Comparison of ENCODE assay signal across 8 mouse cellular contexts in the genomic region with DNA sequence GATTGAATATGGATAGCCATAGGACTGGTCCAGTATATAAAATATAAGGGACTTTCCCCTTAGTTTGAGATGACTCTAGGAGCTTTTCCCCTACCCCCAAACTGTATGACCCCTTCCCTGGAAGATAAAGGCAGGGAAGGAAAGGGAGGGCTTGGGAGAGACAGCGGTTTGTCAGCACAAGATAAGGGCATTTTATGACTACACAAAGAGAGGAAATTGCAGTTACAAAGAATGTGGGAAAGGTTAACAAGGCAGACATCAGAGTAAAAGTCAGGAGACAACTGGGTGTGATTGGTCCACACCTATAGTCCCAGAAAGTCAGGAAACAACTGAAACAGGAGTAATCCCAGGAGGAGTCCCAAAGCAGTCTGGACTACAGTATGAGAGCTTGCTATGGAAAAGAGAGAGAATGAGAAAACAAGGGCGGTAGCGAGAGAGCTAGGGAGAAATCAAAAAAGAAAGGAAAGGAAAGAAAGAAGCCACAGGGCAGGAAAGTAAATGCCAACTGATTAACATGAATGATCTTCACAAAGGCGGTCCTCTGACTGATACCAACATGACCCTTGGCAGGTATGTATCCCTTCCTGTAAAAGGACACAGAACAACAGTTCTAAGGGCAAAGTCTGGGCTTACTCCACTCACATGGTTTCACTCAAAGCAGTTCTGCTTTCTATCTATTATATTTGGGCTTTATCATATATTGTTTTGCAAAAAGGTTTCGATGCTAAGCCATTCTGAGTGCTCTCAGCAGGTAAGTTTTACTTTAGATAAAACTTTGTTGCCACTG. TPM values are rescaled to one million over a fixed set of nuclear protein-coding genes. Genes with fewer than 3 reads are reported as not detected.
A peak's percentile ranks its signal among the peaks of the same experiment; 100 is the strongest.
DNase-seq lines count a peak whose midpoint lies in the region; ATAC-seq and TF ChIP-seq lines count a peak whose summit lies in the region.

A gene (plus strand): TSS at position 398 of the 787 bp plus-strand sequence.

- peak; percentile 21 for DNase-seq in lung, postnatal 0 days (ENCODE audit: low spot score)
- no peak for DNase-seq in lung, adult 18-20 months
- no peak for DNase-seq in embryonic facial prominence, embryonic 11.5 days (ENCODE audit: low spot score)
- DNase-seq in limb, embryonic 14.5 days (ENCODE audit: low spot score), result no peak
- no peak for DNase-seq in embryo, embryonic 11 days
- no peak for DNase-seq in frontal cortex, postnatal 10 days (ENCODE audit: low spot score in 2 of 2)
- no peak for DNase-seq in ovary, adult 18-20 months (ENCODE audit: low spot score)

- 65% methylated on average over 5 of the region's 5 CpGs for WGBS in lung, postnatal 0 days
- WGBS in embryonic facial prominence, embryonic 11.5 days, result 76% methylated on average over 5 of the region's 5 CpGs
- WGBS in heart, embryonic 16.5 days, result 67% methylated on average over 5 of the region's 5 CpGs
- WGBS in limb, embryonic 14.5 days, result 72% methylated on average over 5 of the region's 5 CpGs

- TF ChIP-seq POLR2A in limb, embryonic 14.5 days (IDR thresholded peaks at IDR 0.05; ENCODE audit: borderline replicate concordance, extremely low read depth, insufficient read depth, insufficient read length), result no peak

- H3K9me3 ChIP-seq in lung, postnatal 0 days (ENCODE audit: low read length), result no peaks in the 10 kb centered on the region
- H3K9me3 ChIP-seq in embryonic facial prominence, embryonic 11.5 days (replicated peaks; ENCODE audit: control insufficient read depth, low read length), result no peaks in the 10 kb centered on the region
- H3K9me3 ChIP-seq in heart, embryonic 16.5 days (replicated peaks; ENCODE audit: control insufficient read depth, low read length), result no peaks in the 10 kb centered on the region
- no peaks in the 10 kb centered on the region for H3K9me3 ChIP-seq in limb, embryonic 14.5 days (ENCODE audit: control insufficient read depth, low read length)

- no peak within 1 kb of the TSS for H3K4me3 ChIP-seq in lung, postnatal 0 days (ENCODE audit: low read depth, low read length)
- H3K4me3 ChIP-seq in embryonic facial prominence, embryonic 11.5 days (ENCODE audit: low read depth, low read length), result no peak within 1 kb of the TSS
- H3K4me3 ChIP-seq in heart, embryonic 16.5 days (ENCODE audit: low read length), result no peak within 1 kb of the TSS
- H3K4me3 ChIP-seq in limb, embryonic 14.5 days (replicated peaks; ENCODE audit: low read length), result no peak within 1 kb of the TSS

- no peak within 1 kb of the TSS for H3K4me2 ChIP-seq in lung, postnatal 0 days (replicated peaks; ENCODE audit: low read depth, low read length)
- H3K4me2 ChIP-seq in embryonic facial prominence, embryonic 11.5 days (ENCODE audit: low read depth, low read length), result no peak within 1 kb of the TSS
- no peak within 1 kb of the TSS for H3K4me2 ChIP-seq in heart, embryonic 16.5 days (ENCODE audit: low read depth, low read length)
- no peak within 1 kb of the TSS for H3K4me2 ChIP-seq in limb, embryonic 14.5 days (replicated peaks; ENCODE audit: low read depth, low read length, severe bottlenecking)

- peak within 1 kb of the TSS; percentile 38 for H3K27ac ChIP-seq in lung, postnatal 0 days (ENCODE audit: low read length)
- H3K27ac ChIP-seq in embryonic facial prominence, embryonic 11.5 days (replicated peaks; ENCODE audit: low read depth, low read length), result no peak within 1 kb of the TSS
- H3K27ac ChIP-seq in heart, embryonic 16.5 days (ENCODE audit: low read length), result peak within 1 kb of the TSS; percentile 30
- no peak within 1 kb of the TSS for H3K27ac ChIP-seq in limb, embryonic 14.5 days (replicated peaks; ENCODE audit: low read depth, low read length)

- peak; percentile 23; the same call in 1 of the 2 replicates for ATAC-seq in lung, postnatal 0 days
- no peak for ATAC-seq in embryonic facial prominence, embryonic 11.5 days (replicated peaks; ENCODE audit: insufficient number of reproducible peaks, low FRiP score, low TSS enrichment, low read depth)
- ATAC-seq in heart, embryonic 16.5 days (replicated peaks; ENCODE audit: extremely low read depth, insufficient read depth, low FRiP score), result no peak; the same call in 1 of the 2 replicates
- no peak for ATAC-seq in limb, embryonic 14.5 days (ENCODE audit: low FRiP score, low read depth)

- no peaks in the 10 kb centered on the region for H3K36me3 ChIP-seq in lung, postnatal 0 days (ENCODE audit: insufficient read depth, low read length)
- H3K36me3 ChIP-seq in embryonic facial prominence, embryonic 11.5 days (replicated peaks; ENCODE audit: control insufficient read depth, insufficient read depth, low read depth, low read length), result no peaks in the 10 kb centered on the region
- H3K36me3 ChIP-seq in heart, embryonic 16.5 days (ENCODE audit: control insufficient read depth, insufficient read depth), result no peaks in the 10 kb centered on the region
- H3K36me3 ChIP-seq in limb, embryonic 14.5 days (ENCODE audit: control insufficient read depth, insufficient read depth, low read length), result no peaks in the 10 kb centered on the region

- peak; percentile 61 for TF ChIP-seq EP300 in lung, postnatal 0 days (IDR thresholded peaks at IDR 0.05)

- H3K4me1 ChIP-seq in lung, postnatal 0 days (ENCODE audit: insufficient read depth, low read depth, low read length), result no peaks in the 10 kb centered on the region
- H3K4me1 ChIP-seq in embryonic facial prominence, embryonic 11.5 days (ENCODE audit: control insufficient read depth, insufficient read depth, low read length), result no peaks in the 10 kb centered on the region
- H3K4me1 ChIP-seq in heart, embryonic 16.5 days (ENCODE audit: control insufficient read depth, insufficient read depth, low read length), result no peaks in the 10 kb centered on the region
- no peaks in the 10 kb centered on the region for H3K4me1 ChIP-seq in limb, embryonic 14.5 days (ENCODE audit: control insufficient read depth, insufficient read depth, low read length)

- H3K9ac ChIP-seq in lung, postnatal 0 days (replicated peaks; ENCODE audit: low read depth), result no peak within 1 kb of the TSS
- H3K9ac ChIP-seq in embryonic facial prominence, embryonic 11.5 days (replicated peaks; ENCODE audit: low read length), result no peak within 1 kb of the TSS
- no peak within 1 kb of the TSS for H3K9ac ChIP-seq in heart, embryonic 16.5 days (ENCODE audit: low read length)
- H3K9ac ChIP-seq in limb, embryonic 14.5 days (ENCODE audit: low read depth, low read length, severe bottlenecking), result no peak within 1 kb of the TSS

- no peaks in the 10 kb centered on the region for H3K27me3 ChIP-seq in lung, postnatal 0 days (replicated peaks; ENCODE audit: insufficient read depth, low read length)
- no peaks in the 10 kb centered on the region for H3K27me3 ChIP-seq in embryonic facial prominence, embryonic 11.5 days (ENCODE audit: control insufficient read depth, insufficient read depth, low read length)
- H3K27me3 ChIP-seq in heart, embryonic 16.5 days (ENCODE audit: control insufficient read depth, insufficient read depth, low read length), result no peaks in the 10 kb centered on the region
- no peaks in the 10 kb centered on the region for H3K27me3 ChIP-seq in limb, embryonic 14.5 days (ENCODE audit: control insufficient read depth, insufficient read depth, low read length)

- no peak for TF ChIP-seq CTCF in lung, postnatal 0 days (IDR thresholded peaks at IDR 0.05)

RNA-seq across cellular contexts. Expression of the gene that starts here (rescaled TPM):
- 15.4 and 18.7 TPM in 2 replicates for polyA plus RNA-seq in lung, postnatal 0 days (2015; fragmentation: Nextera tagmentation; extraction: Ambion mirVana)
- polyA plus RNA-seq in embryonic facial prominence, embryonic 11.5 days (2014; fragmentation: Nextera tagmentation; extraction: Ambion mirVana), result 13.1 and 16.7 TPM in 2 replicates
- 9.7 and 10.1 TPM in 2 replicates for polyA plus RNA-seq in heart, embryonic 16.5 days (2015; fragmentation: Nextera tagmentation; extraction: Ambion mirVana)
- polyA plus RNA-seq in limb, embryonic 14.5 days (2012; rRNA removed), result 32.3 and 32.6 TPM in 2 replicates
- polyA plus RNA-seq in limb, embryonic 14.5 days (2014; fragmentation: Nextera tagmentation; extraction: Ambion mirVana), result 14.9 and 16.7 TPM in 2 replicates

Comparison
In these comparisons a context has a peak if more than half of its experiments do, and no peak if none do; other contexts are left out.
1. H3K27ac ChIP-seq: peak in lung, postnatal 0 days (single experiment) and heart, embryonic 16.5 days (single experiment); none in embryonic facial prominence, embryonic 11.5 days (single experiment) and limb, embryonic 14.5 days (single experiment).